In the genomic region with DNA sequence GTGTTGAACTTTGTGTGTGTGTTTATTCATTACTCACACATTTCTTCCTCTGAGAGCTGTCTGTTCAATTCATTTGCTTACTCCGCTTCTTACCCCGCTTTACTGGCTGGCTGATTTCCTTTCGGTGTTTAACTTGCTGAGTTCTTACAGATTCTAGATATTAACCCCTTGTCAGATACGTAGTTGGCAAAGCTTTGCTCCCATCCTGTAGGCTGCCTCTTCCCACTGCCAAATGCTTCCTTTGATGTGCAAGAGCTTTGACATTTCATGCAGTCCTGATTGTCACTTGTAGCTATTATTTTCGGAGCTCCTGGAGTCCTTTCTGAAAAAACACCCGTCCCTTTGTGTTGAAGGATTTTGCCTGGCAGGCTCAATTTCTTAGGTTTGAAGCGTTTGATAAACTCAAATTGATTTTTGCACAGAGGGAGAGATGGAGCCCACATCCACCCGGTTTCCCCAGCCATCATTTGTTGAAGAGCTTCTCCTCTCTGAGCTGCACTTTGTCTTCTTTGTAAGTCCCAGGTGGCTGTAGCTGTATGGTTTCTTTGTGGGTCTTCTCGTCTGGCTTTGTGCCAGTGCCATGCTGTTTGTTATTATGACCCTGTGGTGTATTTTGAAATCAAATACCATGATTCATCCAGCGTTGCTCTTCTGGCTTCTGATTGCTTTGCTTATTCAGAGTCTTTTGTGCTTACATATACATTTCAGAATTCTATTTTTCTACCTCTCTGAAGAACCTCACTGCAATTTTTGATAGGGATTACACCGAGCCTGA, we compare ENCODE assay signal across 19 mouse cellular contexts. TPM values are rescaled to one million over a fixed set of nuclear protein-coding genes. Genes with fewer than 3 reads are reported as not detected.
DNase-seq lines count a peak whose midpoint lies in the region; ATAC-seq lines count a peak whose summit lies in the region.
"Had no signal": no experiment of that assay in that cellular context is flagged by ENCODE, and none has a peak within 500 bp of the region (broad histone marks: within the 10 kb centered on the region; RNA-seq: fewer than 3 reads in every experiment).

No protein-coding gene starts in this region.

- ATAC-seq in forebrain, embryonic 13.5 days = peak; percentile 43; the same call in 1 of the 2 replicates
- ATAC-seq in forebrain, embryonic 11.5 days (replicated peaks; ENCODE audit: low FRiP score) = no peak
- ATAC-seq: Patski had no signal

- WGBS in forebrain, embryonic 13.5 days = 28% methylated on average over 11 of the region's 11 CpGs
- 54% methylated on average over 11 of the region's 11 CpGs for WGBS in forebrain, embryonic 11.5 days

- no peak for DNase-seq in forebrain, embryonic 11.5 days (ENCODE audit: low spot score)
- DNase-seq in left cerebral cortex, postnatal 4 days = peak; percentile 69
- DNase-seq in left cerebral cortex, postnatal 36 days (ENCODE audit: low spot score in 2 of 2) = no peak
- DNase-seq in brain, adult 2 months (ENCODE audit: low read depth, low spot score) = peak; percentile 19
- DNase-seq in mesoderm, embryonic 11.5 days (ENCODE audit: low read depth, low spot score) = peak; percentile 26
- DNase-seq in kidney, postnatal 14 days = no peak
- DNase-seq in frontal cortex, postnatal 36 days (ENCODE audit: low spot score in 2 of 2) = no peak
- DNase-seq: heart, adult 2 months; heart, postnatal 10 days; kidney, postnatal 10 days; lung, embryonic 14.5 days had no signal

- H3K27ac ChIP-seq in forebrain, embryonic 13.5 days = peak overlapping the region; percentile 7; the same call in 1 of the 2 replicates
- H3K27ac ChIP-seq in forebrain, embryonic 11.5 days (ENCODE audit: low read depth, low read length) = no peak overlapping the region
- H3K27ac ChIP-seq: heart, adult 2 months; limb, embryonic 15.5 days; stomach, embryonic 15.5 days had no signal

- H3K9ac ChIP-seq in forebrain, embryonic 13.5 days = no peak overlapping the region
- no peak overlapping the region for H3K9ac ChIP-seq in forebrain, embryonic 11.5 days (ENCODE audit: low read length)
- H3K9ac ChIP-seq: limb, embryonic 15.5 days; lung, embryonic 14.5 days; stomach, embryonic 15.5 days had no signal

- no peaks in the 10 kb centered on the region for H3K27me3 ChIP-seq in forebrain, embryonic 13.5 days
- no peaks in the 10 kb centered on the region for H3K27me3 ChIP-seq in forebrain, embryonic 11.5 days (ENCODE audit: control insufficient read depth, insufficient read depth, low read length)
- H3K27me3 ChIP-seq: limb, embryonic 15.5 days; stomach, embryonic 15.5 days had no signal

- H3K4me1 ChIP-seq in forebrain, embryonic 13.5 days = peaks cover 10% of the 10 kb centered on the region
- no peaks in the 10 kb centered on the region for H3K4me1 ChIP-seq in forebrain, embryonic 11.5 days (replicated peaks; ENCODE audit: control insufficient read depth, insufficient read depth, low read length)
- H3K4me1 ChIP-seq: limb, embryonic 15.5 days; megakaryocyte, embryonic 14.5 days; stomach, embryonic 15.5 days had no signal

- H3K4me2 ChIP-seq in forebrain, embryonic 13.5 days = no peak overlapping the region
- H3K4me2 ChIP-seq in forebrain, embryonic 11.5 days (ENCODE audit: low read depth, low read length, severe bottlenecking) = no peak overlapping the region
- H3K4me2 ChIP-seq: limb, embryonic 15.5 days; lung, embryonic 14.5 days; stomach, embryonic 15.5 days had no signal

- H3K9me3 ChIP-seq in forebrain, embryonic 13.5 days (replicated peaks) = no peaks in the 10 kb centered on the region
- no peaks in the 10 kb centered on the region for H3K9me3 ChIP-seq in forebrain, embryonic 11.5 days (ENCODE audit: control insufficient read depth, low read length)
- H3K9me3 ChIP-seq: limb, embryonic 15.5 days; megakaryocyte, embryonic 14.5 days; stomach, embryonic 15.5 days had no signal

- H3K36me3 ChIP-seq in forebrain, embryonic 13.5 days (ENCODE audit: poor library complexity, severe bottlenecking) = no peaks in the 10 kb centered on the region
- no peaks in the 10 kb centered on the region for H3K36me3 ChIP-seq in forebrain, embryonic 11.5 days (ENCODE audit: control insufficient read depth, insufficient read depth, low read length)
- H3K36me3 ChIP-seq: limb, embryonic 15.5 days; stomach, embryonic 15.5 days had no signal

- no peak overlapping the region for H3K4me3 ChIP-seq in forebrain, embryonic 13.5 days
- no peak overlapping the region for H3K4me3 ChIP-seq in forebrain, embryonic 11.5 days (ENCODE audit: low read depth, low read length)
- H3K4me3 ChIP-seq: erythroblast, embryonic 14.5 days; heart, adult 2 months; limb, embryonic 15.5 days; megakaryocyte, embryonic 14.5 days; stomach, embryonic 15.5 days had no signal

- intact Hi-C loops in left cerebral cortex, postnatal 4 days (cut with DNase I) = no loop called here
- intact Hi-C loops in left cerebral cortex, postnatal 36 days (cut with DNase I) = no loop called here

RNA-seq across cellular contexts. Expression of gene Ano2, which starts 47.5 kb away (rescaled TPM):
- 0.19 TPM in 1 of 2 replicates, not detected in the other for polyA plus RNA-seq in forebrain, embryonic 13.5 days (2015; fragmentation: Nextera tagmentation; extraction: Ambion mirVana)
- polyA plus RNA-seq in forebrain, embryonic 11.5 days (2014; fragmentation: Nextera tagmentation; extraction: Ambion mirVana) = 0.28 and 0.44 TPM in 2 replicates
- under 1 TPM; 0.83 to 0.86 TPM for total RNA-seq in left cerebral cortex, postnatal 4 days (2021)
- 1 to 10 TPM; 2.3 to 5.2 TPM for total RNA-seq in left cerebral cortex, postnatal 36 days (2021)
- total RNA-seq: CH12.LX; gastrocnemius, adult 18-20 months; heart, postnatal 10 days had no signal

Comparison
In these comparisons a context has a peak if more than half of its experiments do, and no peak if none do; other contexts are left out.
1. DNase-seq: peak in left cerebral cortex, postnatal 4 days (single experiment), brain, adult 2 months (single experiment) and mesoderm, embryonic 11.5 days (single experiment); none in forebrain, embryonic 11.5 days (single experiment), left cerebral cortex, postnatal 36 days (0 of 2), kidney, postnatal 14 days (single experiment) and frontal cortex, postnatal 36 days (0 of 2).